Mouse (Mus musculus) limb, embryonic 14.5 days (tissue): ENCODE results near the gene Magi1. TPM values are rescaled to one million over a fixed set of nuclear protein-coding genes. Genes with fewer than 3 reads are reported as not detected.
A peak's percentile ranks its signal among the peaks of the same experiment; 100 is the strongest.

Experiments used
- ATAC-seq: fragments of 200-750 bp; cut with Nextera tagmentation; 2 replicates; pipeline ENCODE4 v1.8.0; 2017; ENCODE audit warnings: low read depth, moderate number of reproducible peaks, moderate TSS enrichment; ENCODE audit not compliant: low FRiP score
- DNase-seq: peaks from one replicate; pipeline ENCODE4 v3.0.0-alpha.2; 2015; ENCODE audit warnings: low spot score
- H3K27ac ChIP-seq: fragments of 300-500 bp; sonication (generic); replicated peaks from 2 replicates; pipeline ENCODE4 v1.5.1; 2014; ENCODE audit warnings: low read depth, mild to moderate bottlenecking, low read length, moderate library complexity, mixed read lengths
- H3K27me3 ChIP-seq: fragments of 300-500 bp; sonication (generic); 2 replicates; pipeline ENCODE4 v1.6.1; 2014; ENCODE audit warnings: low read length, mixed read lengths; ENCODE audit not compliant: control insufficient read depth, insufficient read depth
- H3K36me3 ChIP-seq: fragments of 300-500 bp; sonication (generic); 2 replicates; pipeline ENCODE4 v1.6.1; 2014; ENCODE audit warnings: mild to moderate bottlenecking, low read length, moderate library complexity, mixed read lengths; ENCODE audit not compliant: control insufficient read depth, insufficient read depth
- H3K4me1 ChIP-seq: fragments of 300-500 bp; sonication (generic); 2 replicates; pipeline ENCODE4 v1.6.1; 2014; ENCODE audit warnings: antibody characterized with exemption, low read length, mixed read lengths; ENCODE audit not compliant: control insufficient read depth, insufficient read depth
- H3K4me2 ChIP-seq: fragments of 300-500 bp; sonication (generic); replicated peaks from 2 replicates; pipeline ENCODE4 v1.6.1; 2014; ENCODE audit warnings: low read depth, mild to moderate bottlenecking, low read length, moderate library complexity; ENCODE audit not compliant: severe bottlenecking
- H3K4me3 ChIP-seq: fragments of 300-500 bp; sonication (generic); replicated peaks from 2 replicates; pipeline ENCODE4 v1.5.1; 2014; ENCODE audit warnings: low read length
- H3K9ac ChIP-seq: fragments of 300-500 bp; sonication (generic); 2 replicates; pipeline ENCODE4 v1.6.1; 2014; ENCODE audit warnings: mild to moderate bottlenecking, low read depth, low read length, moderate library complexity; ENCODE audit not compliant: severe bottlenecking
- H3K9me3 ChIP-seq: fragments of 300-500 bp; sonication (generic); 2 replicates; pipeline ENCODE4 v1.6.1; 2016; ENCODE audit warnings: low read length; ENCODE audit not compliant: control insufficient read depth
- POLR2A ChIP-seq: fragments of 200-500 bp; IDR thresholded peaks from 2 replicates; pipeline ENCODE4 v1.8.0; 2012; ENCODE audit warnings: inconsistent platforms, mild to moderate bottlenecking, moderate library complexity, borderline replicate concordance; ENCODE audit not compliant: insufficient read depth, insufficient read length; ENCODE audit errors: extremely low read depth
- WGBS: fragments of 180-500 bp; shearing (Covaris S2); extraction: QIAGEN DNeasy Blood & Tissue Kit; methylation state at CpG from one replicate; pipeline ENCODE4 v1.1.7; 2014; 5-methylcytosine and 5-hydroxymethylcytosine counted together
- polyA plus RNA-seq, 2 experiments: library from polyadenylated mRNA; depleted of rRNA in 1 of 2; stranded (reverse) in 1 of 2; unstranded in 1 of 2; fragments of >200 nt; fragmentation: Nextera tagmentation in 1 of 2; extraction: Ambion mirVana in 1 of 2; gene quantifications; 2 replicates each; pipeline versions ENCODE4 v1.2.1 to v1.2.3; 2012 to 2014

Magi1 gene
- polyA plus RNA-seq, 2 experiments = 9.7 to 15.0 TPM

- no peak for TF ChIP-seq POLR2A
- peak; percentile 15 for DNase-seq
- H3K4me3 ChIP-seq = no peak overlapping the region
- H3K9ac ChIP-seq = no peak overlapping the region
- no peaks in the 10 kb centered on the region for H3K27me3 ChIP-seq
- H3K9me3 ChIP-seq = no peaks in the 10 kb centered on the region
- 0 out of 2 replicates have a peak overlapping the region, but pooled peaks have one; percentile 0 for H3K27ac ChIP-seq
- no peaks in the 10 kb centered on the region for H3K36me3 ChIP-seq
- H3K4me2 ChIP-seq = no peak overlapping the region
- H3K4me1 ChIP-seq = peaks cover 25% of the 10 kb centered on the region
- ATAC-seq = peak; percentile 41; the same call in 1 of the 2 replicates
- WGBS = 31% methylated on average over 7 of the region's 7 CpGs
These were observed 462.2 kb downstream of the Magi1 start for GRCm38 (mm10) chr6:93821512-93821911.

DNA sequence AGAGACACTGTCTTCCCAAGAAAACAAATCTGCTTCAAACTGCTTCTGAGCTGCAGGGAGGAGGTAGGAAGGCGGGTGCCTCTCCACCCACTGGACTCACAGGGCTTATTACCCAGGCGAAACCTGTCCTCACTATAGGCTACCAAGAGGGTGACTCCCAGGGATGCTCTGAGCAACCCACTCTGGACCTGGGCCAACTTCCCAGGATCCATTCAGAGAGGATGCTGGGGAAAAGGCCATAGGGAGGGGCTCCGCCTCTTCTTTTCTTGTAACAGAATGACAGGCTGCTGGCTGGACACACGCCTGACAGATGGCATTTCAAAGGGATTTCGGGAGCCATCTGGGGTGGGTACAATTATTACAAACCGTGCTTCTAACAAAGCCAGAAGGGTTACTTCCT is 463.8 kb downstream of the Magi1 start:
- Histone ChIP-seq H3K9ac (no peak overlapping the region), H3K27me3 (no peaks in the 10 kb centered on the region), H3K4me2 (no peak overlapping the region), H3K4me3 (no peak overlapping the region), H3K4me1 (peaks cover 25% of the 10 kb centered on the region), H3K36me3 (no peaks in the 10 kb centered on the region), H3K27ac (no peak overlapping the region), H3K9me3 (no peaks in the 10 kb centered on the region)
- no peak for TF ChIP-seq POLR2A
- ATAC-seq = peak; percentile 41
- DNase-seq = peak; percentile 63
- WGBS = 40% methylated on average over 6 of the region's 6 CpGs

DNA sequence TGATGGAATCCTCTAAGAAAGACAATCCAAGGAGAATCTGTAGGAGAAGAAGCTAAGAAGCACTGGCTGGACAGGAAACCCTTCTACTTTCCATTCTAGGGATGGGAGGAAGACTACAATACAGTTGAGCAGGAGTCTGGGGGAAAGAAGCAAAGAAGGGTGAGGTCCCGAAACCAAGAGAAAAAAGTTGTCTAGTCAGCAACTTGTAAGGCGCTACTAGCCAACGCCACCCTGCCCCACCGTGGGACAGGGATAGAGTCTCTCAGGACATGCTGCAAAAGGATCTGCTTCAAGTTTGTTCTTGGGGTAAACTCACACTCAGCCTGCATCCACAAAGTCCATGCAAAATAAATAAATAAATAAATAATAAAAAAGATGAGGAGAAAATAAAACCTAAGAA is 464.4 kb downstream of the Magi1 start:
- H3K4me3 ChIP-seq = no peak overlapping the region
- ATAC-seq (no peak), DNase-seq (no peak)
- no peaks in the 10 kb centered on the region for H3K9me3 ChIP-seq
- no peak overlapping the region for H3K9ac ChIP-seq
- no peak overlapping the region for H3K27ac ChIP-seq
- H3K4me1 ChIP-seq = peaks cover 25% of the 10 kb centered on the region
- H3K36me3 ChIP-seq = no peaks in the 10 kb centered on the region
- WGBS = 93% methylated on average over 4 of the region's 4 CpGs
- no peaks in the 10 kb centered on the region for H3K27me3 ChIP-seq
- H3K4me2 ChIP-seq = no peak overlapping the region
- TF ChIP-seq POLR2A = no peak

- no peak for ATAC-seq
- DNase-seq = no peak
- peaks cover 25% of the 10 kb centered on the region for H3K4me1 ChIP-seq
- no peak overlapping the region for H3K4me2 ChIP-seq
- H3K9me3 ChIP-seq = no peaks in the 10 kb centered on the region
- H3K27me3 ChIP-seq = no peaks in the 10 kb centered on the region
- H3K27ac ChIP-seq = no peak overlapping the region
- H3K4me3 ChIP-seq = no peak overlapping the region
- TF ChIP-seq POLR2A = no peak
- 75% methylated on average over 4 of the region's 4 CpGs for WGBS
- H3K36me3 ChIP-seq = no peaks in the 10 kb centered on the region
- no peak overlapping the region for H3K9ac ChIP-seq
These were observed 465.2 kb downstream of the Magi1 start for GRCm38 (mm10) chr6:93818494-93818893.

- no peak overlapping the region for H3K4me2 ChIP-seq
- H3K9me3 ChIP-seq = no peaks in the 10 kb centered on the region
- H3K9ac ChIP-seq = no peak overlapping the region
- no peak for ATAC-seq
- peaks cover 20% of the 10 kb centered on the region for H3K4me1 ChIP-seq
- WGBS = 75% methylated on average over 5 of the region's 5 CpGs
- H3K4me3 ChIP-seq = no peak overlapping the region
- DNase-seq = no peak
- no peaks in the 10 kb centered on the region for H3K27me3 ChIP-seq
- H3K27ac ChIP-seq = no peak overlapping the region
- TF ChIP-seq POLR2A = no peak
- H3K36me3 ChIP-seq = no peaks in the 10 kb centered on the region
These were observed 478.2 kb downstream of the Magi1 start for GRCm38 (mm10) chr6:93805407-93805936.

- no peak overlapping the region for H3K4me3 ChIP-seq
- no peak overlapping the region for H3K27ac ChIP-seq
- no peaks in the 10 kb centered on the region for H3K9me3 ChIP-seq
- H3K27me3 ChIP-seq = no peaks in the 10 kb centered on the region
- no peaks in the 10 kb centered on the region for H3K36me3 ChIP-seq
- peaks cover 24% of the 10 kb centered on the region for H3K4me1 ChIP-seq
- DNase-seq (no peak), ATAC-seq (no peak)
- H3K9ac ChIP-seq = no peak overlapping the region
- WGBS = 47% methylated on average over 4 of the region's 4 CpGs
- no peak overlapping the region for H3K4me2 ChIP-seq
- TF ChIP-seq POLR2A = no peak
These were observed 481.3 kb downstream of the Magi1 start for GRCm38 (mm10) chr6:93802390-93802789.
